Mouse (Mus musculus) spleen, adult 2 months (tissue): ENCODE data around the gene Dpp9. TPM values are rescaled to one million over a fixed set of nuclear protein-coding genes. Genes with fewer than 3 reads are reported as not detected.

Source experiments
- DNase-seq, 2 experiments: peaks; one replicate each; pipeline versions ENCODE4 v3.0.0 to v3.0.0-alpha.2; 2012 to 2021; ENCODE audit warnings: low spot score in 2 of 2, low read depth in 1 of 2
- H3K27ac ChIP-seq: fragments of 200-500 bp; 2 replicates; pipeline ENCODE4 v1.5.1; 2012; ENCODE audit warnings: low read length, inconsistent platforms; ENCODE audit not compliant: insufficient read depth
- H3K27me3 ChIP-seq: fragments of 200-500 bp; 2 replicates; pipeline ENCODE4 v1.6.1; 2012; ENCODE audit warnings: mild to moderate bottlenecking, moderate library complexity, low read length, inconsistent platforms; ENCODE audit not compliant: control insufficient read depth, insufficient read depth
- H3K36me3 ChIP-seq: fragments of 200-500 bp; 2 replicates; pipeline ENCODE4 v1.6.1; 2012; ENCODE audit warnings: mild to moderate bottlenecking, low read length, inconsistent platforms; ENCODE audit not compliant: control insufficient read depth, insufficient read depth
- H3K4me1 ChIP-seq: fragments of 200-500 bp; 2 replicates; pipeline ENCODE4 v1.6.1; 2011; ENCODE audit warnings: inconsistent platforms; ENCODE audit not compliant: control insufficient read depth, insufficient read depth, insufficient read length
- H3K4me3 ChIP-seq: fragments of 200-500 bp; 2 replicates; pipeline ENCODE4 v1.5.1; 2011; ENCODE audit warnings: mild to moderate bottlenecking, inconsistent platforms; ENCODE audit not compliant: insufficient read depth, insufficient read length; ENCODE audit errors: extremely low read depth
- CTCF ChIP-seq: fragments of 200-500 bp; IDR thresholded peaks from 2 replicates; pipeline ENCODE4 v1.5.1; 2011; ENCODE audit warnings: mild to moderate bottlenecking, inconsistent platforms; ENCODE audit not compliant: insufficient read depth, insufficient read length, insufficient replicate concordance; ENCODE audit errors: extremely low read depth
- POLR2A ChIP-seq: fragments of 200-500 bp; IDR thresholded peaks from 2 replicates; pipeline ENCODE4 v1.6.1; 2011; ENCODE audit warnings: low read depth, low read length, inconsistent platforms
- WGBS: fragments of 180-500 bp; shearing (Covaris S2); methylation state at CpG from one replicate; pipeline ENCODE4 v1.1.7; 2018; 5-methylcytosine and 5-hydroxymethylcytosine counted together
- polyA plus RNA-seq: library from polyadenylated mRNA; depleted of rRNA; stranded (reverse); fragments of >200 nt; gene quantifications from 2 replicates; pipeline ENCODE4 v1.2.3, GENCODE M21; 2012; rRNA removed

The Dpp9 gene
- polyA plus RNA-seq, 1 experiment, result 34.4 TPM

GRCm38 (mm10) chr17:56141702-56142605, 76.8 kb downstream of the Dpp9 start:
- Histone ChIP-seq H3K27ac (no peak overlapping the region), H3K36me3 (no peaks in the 10 kb centered on the region), H3K4me3 (peak overlapping the region; percentile 25), H3K27me3 (peaks cover 17% of the 10 kb centered on the region), H3K4me1 (peaks cover 3% of the 10 kb centered on the region)
- 7% methylated on average over 47 of the region's 47 CpGs for WGBS
- no peak for DNase-seq
- TF ChIP-seq POLR2A, result no peak
- TF ChIP-seq CTCF, result no peak

- peaks cover 3% of the 10 kb centered on the region for H3K4me1 ChIP-seq
- no peak within 1 kb of the TSS for H3K27ac ChIP-seq
- WGBS, result 3% methylated on average over 77 of the region's 79 CpGs
- H3K27me3 ChIP-seq, result peaks cover 17% of the 10 kb centered on the region
- H3K4me3 ChIP-seq, result peak within 1 kb of the TSS; percentile 48; the same call in 1 of the 2 replicates
- no peaks in the 10 kb centered on the region for H3K36me3 ChIP-seq
- DNase-seq, result peak in 1 of 2 experiments; percentile 40
- no peak for TF ChIP-seq POLR2A
- no peak for TF ChIP-seq CTCF
These were observed 78.7 kb downstream of the Dpp9 start, which contains the start of gene Sema6b for GRCm38 (mm10) chr17:56139858-56140595. Sema6b (minus strand) TSS chr17:56140343.

GRCm38 (mm10) chr17:56139355-56139754, 79.3 kb downstream of the Dpp9 start:
- WGBS, result 30% methylated on average over 18 of the region's 21 CpGs
- peak overlapping the region; percentile 48; the same call in 1 of the 2 replicates for H3K4me3 ChIP-seq
- no peak for DNase-seq
- H3K27me3 ChIP-seq, result peaks cover 17% of the 10 kb centered on the region
- peaks cover 3% of the 10 kb centered on the region for H3K4me1 ChIP-seq
- H3K36me3 ChIP-seq, result no peaks in the 10 kb centered on the region
- no peak overlapping the region for H3K27ac ChIP-seq
- no peak for TF ChIP-seq POLR2A
- no peak for TF ChIP-seq CTCF

- Histone ChIP-seq H3K4me3 (no peak overlapping the region), H3K4me1 (peaks cover 8% of the 10 kb centered on the region), H3K27me3 (peaks cover 17% of the 10 kb centered on the region), H3K36me3 (no peaks in the 10 kb centered on the region), H3K27ac (no peak overlapping the region)
- WGBS, result 73% methylated on average over 25 of the region's 25 CpGs
- DNase-seq, result no peak
- TF ChIP-seq POLR2A, result no peak
- no peak for TF ChIP-seq CTCF
These were observed 80.7 kb downstream of the Dpp9 start for GRCm38 (mm10) chr17:56137839-56138613.

Other genes starting within 250 kb of the Dpp9 start
- 1.9 and 2.2 TPM in 2 replicates for gene Shd, start 248.4 kb downstream of the Dpp9 start, polyA plus RNA-seq
- gene Fsd1, start 232.4 kb downstream of the Dpp9 start, polyA plus RNA-seq, result 0.06 and 0.07 TPM in 2 replicates
- 9.1 and 12.0 TPM in 2 replicates for gene Stap2, start 213.3 kb downstream of the Dpp9 start, polyA plus RNA-seq
- gene Mpnd, start 213.2 kb downstream of the Dpp9 start, polyA plus RNA-seq, result 76.7 and 135 TPM in 2 replicates
- 72.3 and 80.8 TPM in 2 replicates for gene Sh3gl1, start 182.3 kb downstream of the Dpp9 start, polyA plus RNA-seq
- gene Chaf1a, start 178.5 kb downstream of the Dpp9 start, polyA plus RNA-seq, result 2.8 and 4.3 TPM in 2 replicates
- gene Ubxn6, start 143.9 kb downstream of the Dpp9 start, polyA plus RNA-seq, result 45.3 and 56.4 TPM in 2 replicates
- gene Hdgfl2, start 139.3 kb downstream of the Dpp9 start, polyA plus RNA-seq, result 42.3 and 52.3 TPM in 2 replicates
- gene Plin4, start 109.1 kb downstream of the Dpp9 start, polyA plus RNA-seq, result 2.3 and 3.0 TPM in 2 replicates
- gene Plin5, start 101.3 kb downstream of the Dpp9 start, polyA plus RNA-seq, result 0.30 and 0.36 TPM in 2 replicates
- 56.0 and 79.2 TPM in 2 replicates for gene Lrg1, start 96.9 kb downstream of the Dpp9 start, polyA plus RNA-seq
- gene Sema6b, start 78.6 kb downstream of the Dpp9 start, polyA plus RNA-seq, result 9.1 and 11.8 TPM in 2 replicates
- 6.6 and 7.3 TPM in 2 replicates for gene Tnfaip8l1, start 56.4 kb downstream of the Dpp9 start, polyA plus RNA-seq
- gene Mydgf, start 35.0 kb downstream of the Dpp9 start, polyA plus RNA-seq, result 27.5 and 36.4 TPM in 2 replicates
- 21.1 and 29.0 TPM in 2 replicates for gene Fem1a, start 37.9 kb upstream of the Dpp9 start, polyA plus RNA-seq
- 20.5 and 21.6 TPM in 2 replicates for gene Ticam1, start 57.9 kb upstream of the Dpp9 start, polyA plus RNA-seq
- gene Plin3, start 74.0 kb upstream of the Dpp9 start, polyA plus RNA-seq, result 13.4 and 17.3 TPM in 2 replicates
- 0.12 TPM in 1 of 2 replicates, not detected in the other for gene Arrdc5, start 81.4 kb upstream of the Dpp9 start, polyA plus RNA-seq
- gene Uhrf1, start 84.4 kb upstream of the Dpp9 start, polyA plus RNA-seq, result 16.5 and 23.9 TPM in 2 replicates
- 37.1 and 46.7 TPM in 2 replicates for gene Kdm4b, start 107.2 kb upstream of the Dpp9 start, polyA plus RNA-seq